Mouse (Mus musculus) neural tube, embryonic 13.5 days (tissue): ENCODE measurements around the gene Olfr444. TPM values are rescaled to one million over a fixed set of nuclear protein-coding genes. Genes with fewer than 3 reads are reported as not detected.

Source experiments
- ATAC-seq: fragments of 200-750 bp; cut with Nextera tagmentation; 2 replicates; pipeline ENCODE4 v1.8.0; 2017; ENCODE audit warnings: low read depth, mild to moderate bottlenecking, moderate TSS enrichment, moderate library complexity
- H3K27ac ChIP-seq: fragments of 300-500 bp; sonication (generic); replicated peaks from 2 replicates; pipeline ENCODE4 v1.5.1; 2015; ENCODE audit warnings: moderate library complexity, mild to moderate bottlenecking, inconsistent platforms
- H3K27me3 ChIP-seq: fragments of 300-500 bp; sonication (generic); 2 replicates; pipeline ENCODE4 v1.6.1; 2015; ENCODE audit warnings: mild to moderate bottlenecking, inconsistent platforms
- H3K36me3 ChIP-seq: fragments of 300-500 bp; sonication (generic); 2 replicates; pipeline ENCODE4 v1.6.1; 2015; ENCODE audit warnings: mild to moderate bottlenecking, inconsistent platforms
- H3K4me1 ChIP-seq: fragments of 300-500 bp; sonication (generic); replicated peaks from 2 replicates; pipeline ENCODE4 v1.6.1; 2015; ENCODE audit warnings: inconsistent platforms
- H3K4me2 ChIP-seq: fragments of 300-500 bp; sonication (generic); 2 replicates; pipeline ENCODE4 v1.6.1; 2015; ENCODE audit warnings: inconsistent platforms, mild to moderate bottlenecking, moderate library complexity
- H3K4me3 ChIP-seq: fragments of 300-500 bp; sonication (generic); 2 replicates; pipeline ENCODE4 v1.5.1; 2015; ENCODE audit warnings: mild to moderate bottlenecking, inconsistent platforms
- H3K9ac ChIP-seq: fragments of 300-500 bp; sonication (generic); 2 replicates; pipeline ENCODE4 v1.6.1; 2015; ENCODE audit warnings: moderate library complexity, mild to moderate bottlenecking, inconsistent platforms
- H3K9me3 ChIP-seq: fragments of 300-500 bp; sonication (generic); 2 replicates; pipeline ENCODE4 v1.6.1; 2016; ENCODE audit warnings: inconsistent platforms
- WGBS: fragments of 180-500 bp; shearing (Covaris S2); methylation state at CpG from one replicate; pipeline ENCODE4 v1.1.7; 2015; 5-methylcytosine and 5-hydroxymethylcytosine counted together
- polyA plus RNA-seq: library from polyadenylated mRNA; unstranded; fragments of >200 nt; fragmentation: Nextera tagmentation; extraction: Ambion mirVana; gene quantifications from 2 replicates; pipeline ENCODE4 v1.2.1, GENCODE M21; 2015

Olfr444 gene
- polyA plus RNA-seq, result not detected in 2 replicates

DNA sequence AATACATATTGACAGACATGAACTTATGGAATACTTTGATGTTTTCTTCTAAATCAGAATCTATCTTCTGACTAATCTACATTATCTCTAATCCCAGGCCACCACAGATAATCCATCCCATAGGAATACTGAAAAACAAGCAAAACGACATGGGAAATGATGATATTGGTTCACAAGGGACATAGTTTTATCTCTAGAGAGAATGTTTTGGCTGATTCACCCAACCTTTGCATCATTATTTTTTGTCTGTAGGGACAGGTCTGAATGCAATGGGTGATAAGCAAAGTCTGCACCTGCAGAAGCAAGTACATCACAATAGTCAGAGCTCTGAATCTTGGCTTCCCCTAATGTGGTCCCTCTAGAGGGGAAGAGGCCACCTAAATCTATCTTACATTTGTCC lies at the start of gene Olfr444:
Gene Olfr444 (plus strand): TSS at position 301 of the 400 bp plus-strand sequence.
- no peaks in the 10 kb centered on the region for H3K4me1 ChIP-seq
- no peaks in the 10 kb centered on the region for H3K36me3 ChIP-seq
- no peak within 1 kb of the TSS for H3K9ac ChIP-seq
- no peak within 1 kb of the TSS for H3K4me3 ChIP-seq
- no peak for ATAC-seq
- H3K27me3 ChIP-seq, result no peaks in the 10 kb centered on the region
- WGBS, result 76% methylated on average over 1 of the region's 1 CpGs
- no peak within 1 kb of the TSS for H3K27ac ChIP-seq
- H3K9me3 ChIP-seq, result peaks cover 5% of the 10 kb centered on the region; the same call in 1 of the 2 replicates
- no peak within 1 kb of the TSS for H3K4me2 ChIP-seq

DNA sequence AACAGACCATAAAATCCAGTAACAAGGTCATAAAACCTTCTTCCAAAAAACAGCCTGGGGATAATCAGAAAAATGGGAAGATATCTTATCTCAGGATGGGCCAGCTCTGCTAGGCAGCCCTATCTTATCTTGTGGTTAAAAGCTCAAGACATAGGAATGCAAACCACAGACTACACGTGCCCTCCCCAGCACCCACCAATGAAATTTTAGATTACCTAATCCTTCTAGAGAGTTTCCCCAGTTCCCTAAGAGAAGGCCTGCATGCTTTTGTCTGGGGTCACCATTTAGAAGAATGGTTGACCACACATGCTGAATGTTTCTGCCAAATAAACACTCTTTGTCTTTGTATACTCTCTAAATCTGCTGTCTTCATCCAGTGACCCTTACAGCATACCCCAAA lies 48.5 kb upstream of the Olfr444 start:
- ATAC-seq, result no peak
- Histone ChIP-seq H3K9me3 (no peaks in the 10 kb centered on the region), H3K4me2 (no peak overlapping the region), H3K36me3 (no peaks in the 10 kb centered on the region), H3K9ac (no peak overlapping the region), H3K27ac (no peak overlapping the region), H3K27me3 (no peaks in the 10 kb centered on the region), H3K4me1 (no peaks in the 10 kb centered on the region), H3K4me3 (no peak overlapping the region)
- WGBS, result 23% methylated on average over 1 of the region's 1 CpGs

- Histone ChIP-seq H3K27me3 (no peaks in the 10 kb centered on the region), H3K27ac (no peak within 1 kb of the TSS), H3K4me1 (no peaks in the 10 kb centered on the region), H3K9me3 (no peaks in the 10 kb centered on the region), H3K4me3 (no peak within 1 kb of the TSS), H3K4me2 (no peak within 1 kb of the TSS), H3K36me3 (no peaks in the 10 kb centered on the region), H3K9ac (no peak within 1 kb of the TSS)
- ATAC-seq, result no peak
Measured at GRCm38 (mm10) chr6:42908578-42908977, 40.3 kb upstream of the Olfr444 start, which contains the start of gene Olfr447. Olfr447 (plus strand) TSS chr6:42908878.

DNA sequence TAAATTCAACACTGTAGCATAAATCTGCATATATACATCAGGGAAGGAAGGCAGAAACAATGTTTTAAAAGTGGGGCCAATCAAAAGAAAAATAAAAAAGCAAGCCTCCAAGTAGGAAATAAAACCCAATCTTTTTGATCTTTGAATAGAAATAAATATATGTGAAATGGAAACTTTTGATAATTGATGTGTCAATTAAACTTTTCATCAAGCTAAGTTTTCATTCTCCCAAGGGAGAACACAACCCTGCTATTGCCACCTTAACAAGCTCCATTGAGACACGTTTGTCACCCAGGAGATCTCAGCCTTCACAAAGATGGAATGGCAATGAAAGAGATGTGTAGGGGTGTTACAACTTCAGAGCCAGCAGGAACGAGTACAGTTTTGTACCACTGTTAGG lies 27.8 kb upstream of the Olfr444 start, which contains the start of gene Olfr446:
Gene Olfr446 (plus strand): TSS at position 301 of the 400 bp plus-strand sequence.
- Histone ChIP-seq H3K27me3 (no peaks in the 10 kb centered on the region), H3K9me3 (no peaks in the 10 kb centered on the region), H3K36me3 (no peaks in the 10 kb centered on the region), H3K27ac (no peak within 1 kb of the TSS), H3K4me3 (no peak within 1 kb of the TSS), H3K4me2 (no peak within 1 kb of the TSS), H3K4me1 (no peaks in the 10 kb centered on the region), H3K9ac (no peak within 1 kb of the TSS)
- WGBS, result 71% methylated on average over 2 of the region's 2 CpGs
- ATAC-seq, result no peak

DNA sequence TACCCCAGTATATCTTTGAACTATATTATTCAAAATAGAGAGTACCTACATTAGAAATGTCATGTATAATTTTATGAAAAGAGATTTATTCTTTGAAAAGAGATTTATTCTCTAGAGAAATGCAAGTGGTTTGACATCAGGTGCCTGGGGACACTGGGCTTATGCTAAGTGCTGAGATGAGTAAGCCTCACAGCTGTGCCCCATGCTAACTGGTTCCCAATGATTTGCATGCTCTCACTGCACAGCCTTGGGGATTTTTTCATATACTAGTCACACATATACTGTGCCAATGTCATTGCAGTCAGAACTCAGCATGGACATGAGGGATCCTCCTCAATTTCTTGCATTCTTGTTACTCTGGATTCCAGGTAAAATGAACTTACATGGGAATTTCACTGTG lies 31.5 kb downstream of the Olfr444 start:
- no peak for ATAC-seq
- Histone ChIP-seq H3K27me3 (no peaks in the 10 kb centered on the region), H3K4me1 (no peaks in the 10 kb centered on the region), H3K4me3 (no peak overlapping the region), H3K9me3 (no peaks in the 10 kb centered on the region), H3K4me2 (no peak overlapping the region), H3K36me3 (no peaks in the 10 kb centered on the region), H3K9ac (no peak overlapping the region), H3K27ac (no peak overlapping the region)

Other genes with a start within 250 kb of the Olfr444 start
- gene Tcaf1, start 239.0 kb upstream of the Olfr444 start, polyA plus RNA-seq, result 203 and 209 TPM in 2 replicates
- not detected in 2 replicates for gene Olfr453, start 209.7 kb upstream of the Olfr444 start, polyA plus RNA-seq
- not detected in 2 replicates for gene Olfr38, start 192.7 kb upstream of the Olfr444 start, polyA plus RNA-seq
- gene Olfr452, start 164.0 kb upstream of the Olfr444 start, polyA plus RNA-seq, result not detected in 2 replicates
- gene Olfr450, start 137.1 kb upstream of the Olfr444 start, polyA plus RNA-seq, result not detected in 2 replicates
- gene Olfr449, start 114.7 kb upstream of the Olfr444 start, polyA plus RNA-seq, result not detected in 2 replicates
- gene Olfr448, start 58.6 kb upstream of the Olfr444 start, polyA plus RNA-seq, result not detected in 2 replicates
- not detected in 2 replicates for gene Olfr447, start 40.2 kb upstream of the Olfr444 start, polyA plus RNA-seq
- gene Olfr446, start 27.7 kb upstream of the Olfr444 start, polyA plus RNA-seq, result not detected in 2 replicates
- not detected in 2 replicates for gene Olfr441, start 157.3 kb downstream of the Olfr444 start, polyA plus RNA-seq
- not detected in 2 replicates for gene Olfr237-ps1, start 197.5 kb downstream of the Olfr444 start, polyA plus RNA-seq
- not detected in 2 replicates for gene Olfr437, start 214.2 kb downstream of the Olfr444 start, polyA plus RNA-seq
- gene Olfr13, start 223.1 kb downstream of the Olfr444 start, polyA plus RNA-seq, result not detected in 2 replicates
- not detected in 2 replicates for gene Olfr435, start 248.1 kb downstream of the Olfr444 start, polyA plus RNA-seq